Mouse (Mus musculus) olfactory bulb, adult 2 months (tissue): ENCODE measurements around the gene Slc30a7. TPM values are rescaled to one million over a fixed set of nuclear protein-coding genes. Genes with fewer than 3 reads are reported as not detected.

ENCODE experiments used
- H3K27ac ChIP-seq: fragments of 200-500 bp; 2 replicates; pipeline ENCODE4 v1.5.1; 2012; ENCODE audit warnings: low read depth, low read length; ENCODE audit not compliant: insufficient read depth
- H3K4me1 ChIP-seq: fragments of 200-500 bp; 2 replicates; pipeline ENCODE4 v1.6.1; 2012; ENCODE audit warnings: low read length; ENCODE audit not compliant: control insufficient read depth, insufficient read depth
- H3K4me3 ChIP-seq: fragments of 200-500 bp; 2 replicates; pipeline ENCODE4 v1.5.1; 2012; ENCODE audit warnings: mild to moderate bottlenecking, low read depth, low read length, moderate library complexity; ENCODE audit not compliant: insufficient read depth
- CTCF ChIP-seq: fragments of 200-500 bp; IDR thresholded peaks from 2 replicates; pipeline ENCODE4 v1.5.1; 2012; ENCODE audit warnings: low read depth, mild to moderate bottlenecking, low read length, moderate library complexity; ENCODE audit not compliant: insufficient read depth
- POLR2A ChIP-seq: fragments of 200-500 bp; IDR thresholded peaks from 2 replicates; pipeline ENCODE4 v1.6.1; 2012; ENCODE audit warnings: mild to moderate bottlenecking, low read depth, low read length, moderate library complexity; ENCODE audit not compliant: insufficient read depth
- WGBS: fragments of 180-500 bp; shearing (Covaris S2); methylation state at CpG from one replicate; pipeline ENCODE4 v1.1.7; 2018; 5-methylcytosine and 5-hydroxymethylcytosine counted together
- polyA plus RNA-seq: library from polyadenylated mRNA; stranded (reverse); fragments of >200 nt; gene quantifications from 2 replicates; pipeline ENCODE4 v1.2.4, GENCODE M21; 2012; ENCODE audit warnings: low replicate concordance; ENCODE audit not compliant: missing spikeins, insufficient read depth, insufficient read length

Slc30a7 gene
- polyA plus RNA-seq: not detected in 2 replicates

DNA sequence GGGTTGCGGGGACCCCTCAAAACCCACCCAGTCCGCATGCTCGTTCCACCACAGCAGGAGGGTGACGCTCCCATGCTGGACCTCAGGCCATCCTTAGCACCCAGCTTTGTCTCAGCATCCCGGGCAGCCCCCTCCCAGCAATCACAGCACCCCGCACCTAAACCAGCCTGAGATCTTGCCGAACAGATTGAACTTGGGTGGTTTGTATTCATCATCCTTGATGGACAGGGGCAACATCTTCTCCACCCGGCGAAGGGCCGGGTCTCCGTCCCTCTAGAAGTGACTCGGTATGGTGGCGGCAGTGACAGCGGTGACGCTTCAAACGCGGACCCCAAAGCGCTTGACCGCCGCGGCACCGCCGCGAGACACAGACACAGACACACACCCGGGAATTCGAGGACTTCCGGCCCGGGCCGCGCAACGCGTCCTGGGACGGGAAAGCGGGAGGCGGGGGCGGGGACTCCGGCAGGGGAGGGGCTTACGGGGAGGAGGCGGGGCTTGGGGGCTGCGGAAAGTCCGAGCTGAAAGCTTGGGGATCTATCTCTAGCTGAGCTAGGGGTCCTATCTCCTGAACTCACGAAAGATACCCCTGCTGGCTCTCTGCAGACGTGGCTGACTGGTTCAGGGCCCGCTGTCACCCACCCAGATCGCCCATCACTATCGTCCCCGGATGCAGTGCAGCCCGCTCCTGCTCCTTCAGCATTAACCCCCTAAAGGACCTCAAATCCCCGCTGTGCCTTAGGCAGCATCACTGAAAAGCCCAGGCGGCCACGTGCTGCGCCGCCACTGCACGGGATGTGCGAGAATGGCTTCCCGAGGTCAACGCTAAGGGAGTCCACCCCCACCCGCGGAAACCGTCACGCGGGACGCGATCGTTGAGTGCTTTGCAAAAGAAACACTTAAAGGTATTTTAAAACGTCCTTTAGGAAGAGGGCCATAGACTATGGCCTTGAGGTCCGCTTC, at the start of gene Slc30a7, which contains the start of gene Extl2:
Gene Slc30a7, minus strand, starts transcription at position 429 of the 963 bp plus-strand sequence.
Gene Extl2, plus strand, starts transcription at position 485 of the 963 bp plus-strand sequence.
- no peak for TF ChIP-seq CTCF
- no peak; the same call in 1 of the 2 replicates for TF ChIP-seq POLR2A
- peak within 1 kb of the TSS; percentile 72 for H3K27ac ChIP-seq
- H3K4me1 ChIP-seq: no peaks in the 10 kb centered on the region
- peak within 1 kb of the TSS; percentile 75 for H3K4me3 ChIP-seq
- WGBS: under 1% methylated on average over 67 of the region's 67 CpGs

DNA sequence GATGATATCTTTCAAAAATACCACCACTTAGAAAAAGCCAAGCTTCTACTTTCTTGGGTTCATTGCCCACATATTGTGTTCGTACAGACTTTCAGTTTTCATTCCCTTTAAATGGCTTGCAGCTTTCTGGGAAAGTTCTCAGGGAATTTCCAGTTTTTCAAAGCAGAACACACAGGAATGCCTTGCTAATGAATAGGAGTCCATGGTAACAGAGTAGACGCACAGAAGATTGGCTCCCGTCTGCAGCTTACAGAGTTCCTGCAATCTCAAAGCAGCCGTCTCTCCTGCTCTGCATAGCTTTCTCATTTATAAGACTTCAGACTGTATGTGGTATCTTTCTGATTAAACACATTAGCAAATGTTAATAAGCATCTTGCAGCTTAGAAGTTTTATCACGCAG, 39.8 kb upstream of the Slc30a7 start:
- no peak overlapping the region for H3K27ac ChIP-seq
- no peaks in the 10 kb centered on the region for H3K4me1 ChIP-seq
- TF ChIP-seq POLR2A (no peak), CTCF (no peak)
- no peak overlapping the region for H3K4me3 ChIP-seq
- 38% methylated on average over 5 of the region's 5 CpGs for WGBS

DNA sequence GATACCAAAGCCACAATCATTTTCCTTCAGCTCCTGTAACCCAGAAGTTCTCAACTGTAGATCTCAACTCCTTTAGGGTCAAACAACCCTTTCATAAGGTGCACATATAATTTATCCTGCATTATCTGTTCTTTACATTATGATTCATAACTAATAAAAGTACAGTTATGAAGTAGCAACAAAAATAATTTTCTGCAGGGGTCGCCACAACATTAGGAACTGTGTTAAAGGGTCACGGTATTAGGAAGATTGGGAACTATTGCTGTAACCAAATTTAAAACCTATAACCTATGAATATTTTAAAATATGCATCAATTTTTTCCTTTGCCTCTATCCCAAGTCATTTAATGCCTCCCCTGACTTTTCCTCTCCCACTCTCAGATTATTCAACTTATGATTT, 38.8 kb upstream of the Slc30a7 start:
- no peak overlapping the region for H3K27ac ChIP-seq
- no peak overlapping the region for H3K4me3 ChIP-seq
- TF ChIP-seq CTCF: no peak
- no peak for TF ChIP-seq POLR2A
- WGBS: 76% methylated on average over 2 of the region's 2 CpGs
- no peaks in the 10 kb centered on the region for H3K4me1 ChIP-seq

DNA sequence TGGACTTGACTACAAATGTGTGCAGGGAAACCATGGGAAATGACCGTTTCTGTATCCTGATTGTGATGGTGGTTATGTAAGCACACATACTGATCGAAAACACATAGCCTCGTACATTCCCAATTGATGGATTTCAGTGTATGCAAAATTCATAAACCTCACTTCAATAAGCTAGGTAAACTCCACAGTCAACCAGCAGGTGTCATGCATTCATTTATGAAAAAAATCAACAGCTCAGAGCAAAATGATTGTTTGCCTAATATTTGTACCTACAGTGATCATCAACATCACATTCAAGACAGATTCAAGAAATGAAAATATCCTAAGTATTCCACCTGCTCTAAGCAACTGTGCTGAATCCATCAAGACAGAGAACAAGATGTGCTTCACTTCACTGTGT, 33.6 kb upstream of the Slc30a7 start:
- Histone ChIP-seq H3K4me1 (no peaks in the 10 kb centered on the region), H3K4me3 (no peak overlapping the region), H3K27ac (no peak overlapping the region)
- no peak for TF ChIP-seq POLR2A
- TF ChIP-seq CTCF: no peak
- 84% methylated on average over 3 of the region's 3 CpGs for WGBS

DNA sequence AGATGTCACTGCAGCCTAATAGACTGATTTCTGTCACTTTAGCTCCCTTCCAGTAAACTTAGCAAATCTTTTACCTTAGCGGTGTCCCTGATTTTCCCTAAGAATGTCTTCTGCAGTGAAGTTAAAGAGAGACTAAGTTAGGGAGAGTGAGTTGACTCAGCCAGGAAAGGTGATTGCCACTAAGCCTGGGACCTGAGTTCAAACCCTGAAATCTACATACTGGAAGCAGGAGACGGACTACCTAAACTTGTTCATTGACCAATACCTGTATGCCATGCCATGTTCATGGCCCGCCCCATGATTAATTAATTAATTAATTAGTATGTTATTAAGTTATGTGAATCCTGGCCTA, 26.6 kb upstream of the Slc30a7 start:
- no peaks in the 10 kb centered on the region for H3K4me1 ChIP-seq
- TF ChIP-seq CTCF: no peak
- no peak for TF ChIP-seq POLR2A
- no peak overlapping the region for H3K27ac ChIP-seq
- 60% methylated on average over 3 of the region's 3 CpGs for WGBS
- H3K4me3 ChIP-seq: no peak overlapping the region

DNA sequence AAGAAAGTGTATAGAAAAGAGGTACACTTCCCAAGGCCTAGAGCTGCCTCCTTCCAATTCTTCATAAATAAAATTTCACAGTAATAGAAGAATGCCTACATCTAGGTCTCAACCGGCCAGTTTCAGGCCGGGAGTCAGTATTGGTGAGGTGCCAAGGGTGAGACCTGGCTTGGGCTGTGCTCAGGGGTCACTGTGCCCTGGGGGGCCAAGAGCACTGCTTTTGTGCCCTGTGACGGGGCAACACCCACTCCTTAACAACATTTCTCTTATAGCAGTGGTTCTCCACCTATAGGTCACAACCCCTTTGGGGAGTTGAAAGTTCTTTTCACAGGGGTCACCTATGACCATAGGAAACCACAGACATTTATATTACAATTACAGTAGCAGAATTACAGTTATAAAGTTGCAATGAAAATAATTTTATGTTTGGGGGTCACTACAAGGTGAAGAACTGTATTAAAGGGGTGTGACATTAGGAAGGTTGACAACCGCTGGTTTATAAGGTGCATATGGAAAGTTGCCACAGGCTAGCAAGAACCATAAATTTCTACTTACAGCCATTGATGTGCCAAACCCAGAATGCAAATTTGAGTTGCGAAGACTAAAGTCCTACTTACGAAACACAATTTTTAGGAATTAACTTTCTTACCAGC, 26.1 kb upstream of the Slc30a7 start:
- H3K4me1 ChIP-seq: no peaks in the 10 kb centered on the region
- H3K27ac ChIP-seq: no peak overlapping the region
- 57% methylated on average over 6 of the region's 6 CpGs for WGBS
- TF ChIP-seq POLR2A (no peak), CTCF (no peak)
- no peak overlapping the region for H3K4me3 ChIP-seq

DNA sequence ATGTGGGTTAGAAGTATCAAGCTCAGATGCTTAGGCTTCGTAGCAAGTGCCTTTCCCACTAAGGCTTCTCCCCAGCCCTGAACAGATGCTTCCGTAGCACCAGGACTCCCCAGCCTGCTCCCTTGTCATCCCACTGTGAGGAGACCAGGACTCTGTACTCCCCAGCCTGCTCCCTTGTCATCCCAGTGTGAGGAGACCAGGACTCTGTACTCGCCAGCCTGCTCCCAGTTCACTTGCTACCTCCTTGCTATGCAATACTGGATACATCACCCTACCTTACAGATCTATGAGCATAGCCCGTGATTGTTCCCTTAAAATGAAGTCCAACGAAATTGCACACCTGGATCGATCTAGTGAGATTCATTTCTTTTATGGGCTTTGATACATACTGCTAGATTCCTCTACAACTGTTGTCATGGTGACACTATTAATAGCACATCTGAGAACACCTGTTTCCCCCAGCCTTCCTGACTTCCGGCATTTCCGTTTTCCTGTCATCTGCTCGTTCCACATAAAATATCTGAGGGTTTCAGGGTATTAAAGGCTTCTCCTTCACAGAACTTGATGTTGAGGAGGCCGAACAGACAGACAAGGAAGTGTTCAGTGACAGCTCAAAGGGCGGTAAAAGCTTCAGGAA, 23.1 kb upstream of the Slc30a7 start:
- H3K4me3 ChIP-seq: no peak overlapping the region
- H3K27ac ChIP-seq: no peak overlapping the region
- H3K4me1 ChIP-seq: no peaks in the 10 kb centered on the region
- TF ChIP-seq POLR2A: no peak
- TF ChIP-seq CTCF: no peak
- WGBS: 81% methylated on average over 11 of the region's 11 CpGs

DNA sequence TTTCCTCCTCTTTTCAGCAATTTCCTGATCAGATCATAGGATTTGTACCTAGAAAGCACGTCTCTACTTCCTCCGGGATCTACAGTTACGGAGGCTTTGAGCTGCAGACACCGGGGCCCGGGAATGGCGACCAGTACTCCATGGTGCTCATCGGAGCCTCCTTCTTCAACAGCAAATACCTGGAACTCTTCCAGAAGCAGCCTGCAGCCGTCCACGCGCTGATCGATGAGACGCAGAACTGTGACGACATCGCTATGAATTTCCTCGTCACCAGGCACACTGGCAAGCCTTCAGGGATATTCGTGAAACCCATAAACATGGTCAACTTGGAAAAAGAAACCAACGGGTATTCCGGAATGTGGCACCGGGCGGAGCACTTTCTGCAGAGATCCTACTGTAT, 19.8 kb upstream of the Slc30a7 start:
- no peak overlapping the region for H3K27ac ChIP-seq
- no peaks in the 10 kb centered on the region for H3K4me1 ChIP-seq
- TF ChIP-seq POLR2A (no peak), CTCF (no peak)
- WGBS: 94% methylated on average over 20 of the region's 20 CpGs
- no peak overlapping the region for H3K4me3 ChIP-seq

DNA sequence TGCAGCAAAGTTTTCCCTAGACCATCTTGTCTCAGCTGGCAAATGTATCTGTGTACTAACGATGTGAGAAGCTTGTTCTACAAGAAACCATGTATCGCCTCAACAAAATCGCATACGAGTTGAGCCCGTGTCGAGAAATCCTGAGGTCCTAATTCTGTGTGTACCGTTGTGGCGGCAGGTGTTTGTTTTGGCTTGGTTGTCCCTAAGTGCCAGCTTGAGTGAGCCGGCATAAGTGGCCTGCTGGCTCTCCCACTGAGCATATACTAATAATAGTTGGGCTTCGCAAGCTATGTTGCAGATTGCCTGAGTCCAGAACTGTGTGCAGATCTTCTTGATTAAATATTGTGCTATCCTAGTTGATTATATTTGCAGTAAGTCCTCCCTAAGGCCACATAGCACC, 18.5 kb upstream of the Slc30a7 start:
- TF ChIP-seq CTCF: no peak
- TF ChIP-seq POLR2A: no peak
- Histone ChIP-seq H3K4me3 (no peak overlapping the region), H3K27ac (no peak overlapping the region), H3K4me1 (no peaks in the 10 kb centered on the region)
- 91% methylated on average over 10 of the region's 10 CpGs for WGBS

DNA sequence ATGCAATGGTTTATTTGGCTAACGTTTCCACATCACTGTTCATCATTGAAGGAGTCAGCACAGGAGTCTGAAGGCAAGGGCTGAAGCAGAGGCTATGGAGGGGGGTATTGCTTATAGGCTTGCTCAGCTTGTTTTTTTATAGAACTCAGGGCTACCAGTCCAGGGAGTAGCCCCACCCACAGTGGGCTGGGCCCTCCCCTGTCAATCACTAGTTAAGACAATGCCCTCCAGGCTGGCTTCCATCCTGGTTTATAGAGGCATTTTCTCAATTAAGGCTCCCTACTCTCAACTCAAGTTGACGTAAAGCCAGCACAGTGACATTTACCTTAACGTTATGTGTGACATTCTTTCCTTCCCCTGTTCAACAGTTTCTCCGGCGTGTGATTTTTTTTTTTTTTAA, 17.5 kb upstream of the Slc30a7 start:
- WGBS: 87% methylated on average over 5 of the region's 5 CpGs
- Histone ChIP-seq H3K4me1 (no peaks in the 10 kb centered on the region), H3K27ac (no peak overlapping the region), H3K4me3 (no peak overlapping the region)
- TF ChIP-seq CTCF: no peak
- no peak for TF ChIP-seq POLR2A
